Mouse (Mus musculus): Measurements from ENCODE around the gene Gm12166.
"Not testable (repeated sequence)": the region's sequence is repeated elsewhere in the genome, so short reads cannot be mapped to it uniquely, and the experiment has no call there.

Gm12166 gene

GRCm38 (mm10) chr11:46055896-46056769 is 4.0 kb upstream of the Gm12166 start, which contains the start of gene Adam19:
TSS of gene Adam19 (plus strand) at chr11:46055992.
- peak; percentile 89 for DNase-seq (ENCODE audit: extremely low spot score, low spot score)

- DNase-seq (ENCODE audit: extremely low spot score, low spot score) = no peak
Measured at GRCm38 (mm10) chr11:46054911-46055895, 3.1 kb upstream of the Gm12166 start.

GRCm38 (mm10) chr11:46054311-46054710 is 2.2 kb upstream of the Gm12166 start:
- no peak for DNase-seq (ENCODE audit: extremely low spot score, low spot score)

- not testable (repeated sequence) for DNase-seq (ENCODE audit: extremely low spot score, low spot score)
Measured at GRCm38 (mm10) chr11:46053457-46053856, 1.3 kb upstream of the Gm12166 start.

- DNase-seq (ENCODE audit: extremely low spot score, low spot score) = no peak
Measured at GRCm38 (mm10) chr11:46047264-46047663, 4.9 kb downstream of the Gm12166 start.

- DNase-seq (ENCODE audit: extremely low spot score, low spot score) = no peak
Measured at GRCm38 (mm10) chr11:46044781-46045180, 7.3 kb downstream of the Gm12166 start.

- no peak for DNase-seq (ENCODE audit: extremely low spot score, low spot score)
Measured at GRCm38 (mm10) chr11:46041607-46042267, 10.4 kb downstream of the Gm12166 start.

- DNase-seq (ENCODE audit: extremely low spot score, low spot score) = no peak
Measured at GRCm38 (mm10) chr11:46040841-46041556, 11.1 kb downstream of the Gm12166 start.

- no peak for DNase-seq (ENCODE audit: extremely low spot score, low spot score)
Measured at GRCm38 (mm10) chr11:46039335-46039734, 12.8 kb downstream of the Gm12166 start.

- no peak for DNase-seq (ENCODE audit: extremely low spot score, low spot score)
Measured at GRCm38 (mm10) chr11:46038901-46039300, 13.2 kb downstream of the Gm12166 start.

- DNase-seq (ENCODE audit: extremely low spot score, low spot score) = no peak
Measured at GRCm38 (mm10) chr11:46036374-46036773, 15.7 kb downstream of the Gm12166 start.

GRCm38 (mm10) chr11:46032956-46033355 is 19.2 kb downstream of the Gm12166 start:
- DNase-seq (ENCODE audit: extremely low spot score, low spot score) = no peak

- DNase-seq (ENCODE audit: extremely low spot score, low spot score) = no peak
Measured at GRCm38 (mm10) chr11:46031470-46031869, 20.7 kb downstream of the Gm12166 start.

GRCm38 (mm10) chr11:46030026-46030425 is 22.1 kb downstream of the Gm12166 start:
- no peak for DNase-seq (ENCODE audit: extremely low spot score, low spot score)

- DNase-seq (ENCODE audit: extremely low spot score, low spot score) = no peak
Measured at GRCm38 (mm10) chr11:46029485-46029884, 22.6 kb downstream of the Gm12166 start.

GRCm38 (mm10) chr11:46027952-46028814 is 23.9 kb downstream of the Gm12166 start:
- no peak for DNase-seq (ENCODE audit: extremely low spot score, low spot score)

GRCm38 (mm10) chr11:46025962-46026392 is 26.1 kb downstream of the Gm12166 start:
- DNase-seq (ENCODE audit: extremely low spot score, low spot score) = no peak

GRCm38 (mm10) chr11:46022983-46023382 is 29.1 kb downstream of the Gm12166 start:
- no peak for DNase-seq (ENCODE audit: extremely low spot score, low spot score)

GRCm38 (mm10) chr11:46021850-46022249 is 30.3 kb downstream of the Gm12166 start:
- DNase-seq (ENCODE audit: extremely low spot score, low spot score) = no peak

- DNase-seq (ENCODE audit: extremely low spot score, low spot score) = no peak
Measured at GRCm38 (mm10) chr11:46020246-46020645, 31.9 kb downstream of the Gm12166 start.

Measured in neural tube, embryonic 10.5 days (tissue).